Mouse (Mus musculus) adrenal gland, adult (tissue): ENCODE measurements around the gene Fam53a.

Source experiments
- DNase-seq, 2 experiments: peaks; one replicate each; pipeline ENCODE4 v3.0.0; 2022 to 2023; ENCODE audit warnings: low spot score in 1 of 2; ENCODE audit not compliant: inconsistent age in 2 of 2

Fam53a gene

DNA sequence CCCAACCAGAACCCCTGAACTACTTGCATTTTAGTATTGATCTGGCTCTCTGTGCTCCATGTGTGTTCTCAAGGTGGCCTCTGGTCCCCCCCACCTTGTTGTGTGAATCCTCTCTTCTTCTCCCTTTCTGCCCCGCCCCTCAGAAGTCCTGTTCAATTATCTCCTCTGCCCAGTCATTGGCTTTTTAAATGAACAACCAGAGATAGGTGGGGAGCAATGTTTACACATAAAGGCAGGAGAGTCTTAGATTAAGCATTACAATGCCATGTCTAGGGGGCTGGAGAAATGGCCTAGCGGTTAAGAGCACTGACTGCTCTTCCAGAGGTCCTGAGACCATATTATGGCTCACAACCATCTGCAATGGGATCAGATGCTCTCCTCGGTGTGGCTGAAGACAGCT is 5.9 kb upstream of the Fam53a start:
- DNase-seq, result peak in 1 of 2 experiments; percentile 14

GRCm38 (mm10) chr5:33632526-33632925 is 3.1 kb upstream of the Fam53a start:
- peak in 1 of 2 experiments; percentile 16 for DNase-seq

DNA sequence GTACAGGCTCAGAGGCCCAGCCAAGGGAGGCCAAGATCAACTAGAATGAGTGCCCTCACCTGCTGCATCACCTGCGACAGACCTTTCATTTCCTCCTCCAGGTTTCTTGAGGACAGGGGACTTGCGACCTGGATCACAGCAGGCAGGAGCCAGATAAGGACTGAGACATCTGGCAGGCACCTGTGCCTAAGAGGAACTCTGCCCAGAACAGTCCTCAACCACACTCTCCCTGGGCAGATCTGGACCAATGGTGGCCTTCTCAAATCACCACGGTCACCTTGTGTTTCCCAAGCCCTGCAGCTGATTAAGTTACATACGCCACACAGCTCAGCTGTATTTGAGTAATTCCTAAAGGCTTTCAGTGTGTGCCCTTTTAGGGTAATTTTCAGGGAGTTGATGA is 1.2 kb upstream of the Fam53a start:
- no peak for DNase-seq

GRCm38 (mm10) chr5:33630061-33630460 is 626 bp upstream of the Fam53a start:
- peak in 1 of 2 experiments; percentile 54 for DNase-seq

DNA sequence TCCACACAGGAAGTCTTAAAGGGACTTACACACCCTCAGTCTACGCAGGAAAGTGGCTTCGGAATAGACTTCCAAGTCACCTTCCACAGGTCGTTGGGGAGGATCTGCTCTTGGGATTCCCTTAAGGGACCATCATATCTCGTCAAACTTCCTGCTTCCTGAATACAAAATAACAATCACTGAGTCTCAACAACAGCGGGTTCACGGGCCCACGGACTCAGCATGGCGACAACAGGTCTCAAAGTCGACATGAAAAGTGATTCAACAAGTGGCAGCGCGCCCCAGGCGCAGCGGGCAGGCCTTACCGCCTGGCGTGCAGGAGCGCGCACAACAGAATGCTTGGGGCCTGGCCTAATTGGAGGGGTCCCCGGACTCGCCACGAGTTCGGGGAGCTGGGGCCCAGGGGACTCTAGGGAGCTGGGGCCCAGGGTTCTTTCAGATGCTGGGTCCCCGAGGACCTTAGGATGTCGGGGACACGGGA is 575 bp downstream of the Fam53a start:
- peak; percentile 77 to 93 for DNase-seq

DNA sequence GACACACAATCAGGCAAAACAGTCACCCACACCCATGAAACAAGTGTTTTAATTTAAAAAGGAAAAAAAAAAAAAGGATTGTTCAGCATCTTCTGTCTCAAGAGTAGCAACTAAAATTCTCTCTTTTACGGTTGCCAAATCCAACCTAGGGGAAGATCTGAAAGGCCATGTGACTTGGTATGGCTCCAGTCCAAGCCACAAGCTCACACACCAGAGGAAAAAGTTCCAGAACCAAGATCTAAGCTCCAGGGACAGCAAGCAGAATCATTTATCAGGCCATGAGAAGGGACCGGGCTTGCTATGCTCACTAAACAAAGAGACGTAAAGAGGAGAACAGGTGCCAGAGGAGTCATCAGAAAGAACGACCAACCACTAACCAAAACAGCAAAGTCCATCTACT is 1.5 kb downstream of the Fam53a start:
- DNase-seq, result peak; percentile 67 to 79

GRCm38 (mm10) chr5:33623766-33624165 is 5.7 kb downstream of the Fam53a start:
- DNase-seq, result no peak

DNA sequence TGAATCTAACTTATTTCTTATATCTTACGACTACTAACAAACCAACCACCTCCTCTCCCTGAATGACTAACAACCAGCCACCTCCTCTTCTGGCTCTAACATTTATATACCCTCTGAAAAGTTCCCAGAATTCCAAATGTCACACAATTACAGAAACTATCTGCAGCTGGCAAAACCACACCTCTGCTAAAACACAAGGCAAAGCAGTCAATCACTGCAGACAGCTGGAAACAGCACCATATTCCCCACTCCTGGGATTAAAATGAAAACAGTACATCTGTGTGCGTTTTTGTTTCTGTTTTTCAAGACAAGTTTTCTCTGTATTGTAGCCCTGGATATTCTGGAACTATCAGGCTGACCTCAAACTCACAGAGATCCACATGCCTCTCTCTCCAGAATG is 6.8 kb downstream of the Fam53a start:
- no peak for DNase-seq

- peak; percentile 70 to 83 for DNase-seq
Measured at GRCm38 (mm10) chr5:33614391-33614790, 15.0 kb downstream of the Fam53a start.

DNA sequence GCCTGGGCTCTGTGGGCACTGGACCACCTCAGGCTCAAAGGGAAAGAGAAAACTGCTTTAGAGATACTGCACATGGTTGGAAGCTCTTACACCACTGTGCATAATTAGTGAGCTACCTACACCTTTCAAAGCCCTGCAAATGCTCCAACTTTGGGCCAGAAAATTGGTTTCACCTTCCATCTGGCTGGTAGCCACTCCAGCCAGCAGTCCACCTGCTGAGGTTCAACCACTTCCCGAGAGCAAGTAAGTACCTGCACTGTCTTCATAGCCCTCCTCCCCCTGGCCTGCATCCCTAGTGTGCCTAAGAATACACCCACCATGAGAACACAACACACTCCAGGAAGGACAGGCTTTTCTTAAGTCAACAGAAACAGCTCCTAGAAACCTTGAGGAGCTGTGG is 17.6 kb downstream of the Fam53a start:
- no peak for DNase-seq

DNA sequence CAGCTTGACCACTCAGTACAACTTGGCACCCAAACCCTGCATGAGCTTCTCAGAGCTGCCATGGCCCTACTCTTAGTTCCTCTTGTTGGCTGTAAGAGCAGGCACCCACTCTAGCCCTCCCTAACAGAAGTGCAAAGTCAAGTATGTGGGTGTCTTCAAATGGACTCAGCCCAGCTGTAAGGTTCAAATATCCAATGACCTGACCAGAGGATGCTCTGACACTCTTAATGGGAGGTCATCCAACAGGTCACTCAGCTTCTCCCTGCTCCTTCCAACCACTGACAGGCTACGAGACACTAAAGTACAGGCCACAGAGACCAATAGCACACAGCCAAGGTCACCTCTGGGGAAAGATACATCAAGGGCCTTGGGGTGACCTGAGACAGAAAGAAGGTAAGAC is 20.2 kb downstream of the Fam53a start:
- no peak for DNase-seq

DNA sequence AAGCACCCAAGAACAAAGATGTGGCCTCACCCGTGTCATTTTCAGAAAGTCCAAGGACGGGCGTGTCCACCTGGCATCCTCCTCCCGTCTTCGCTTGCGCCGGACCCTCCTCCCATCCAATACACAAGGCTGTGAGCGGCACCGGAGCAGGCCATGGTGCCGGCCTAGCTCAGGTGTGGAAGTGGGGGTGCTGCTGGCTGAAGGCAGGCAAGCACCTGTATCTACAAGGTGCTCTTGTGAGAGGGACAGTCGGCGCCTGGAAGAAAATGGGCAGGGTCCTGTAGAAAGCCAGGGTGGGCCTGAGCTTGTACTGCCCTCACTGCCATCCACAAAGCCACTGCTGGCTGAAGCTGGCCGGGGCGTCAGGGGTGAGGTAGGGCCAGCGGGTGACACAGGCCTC is 22.0 kb downstream of the Fam53a start:
- DNase-seq, result no peak

DNA sequence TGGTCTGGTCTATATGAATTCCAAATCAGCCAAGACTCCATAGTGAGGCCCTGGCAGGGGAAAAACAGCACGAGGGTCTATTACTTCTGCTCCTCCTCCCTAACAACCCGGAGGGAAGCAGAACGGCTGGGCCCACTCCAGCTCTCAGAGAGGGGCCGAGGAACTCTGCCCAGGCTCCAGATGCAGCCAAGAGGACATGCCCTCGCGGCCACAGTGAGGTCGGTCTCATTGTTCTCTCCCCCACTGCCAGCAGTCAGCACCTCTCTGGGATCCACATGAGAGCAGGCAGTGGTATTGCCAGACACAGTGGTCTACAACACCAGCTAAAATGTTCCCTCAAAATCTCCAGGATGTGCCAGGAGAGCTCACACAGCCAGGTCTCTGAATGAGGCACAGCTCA is 22.8 kb downstream of the Fam53a start:
- DNase-seq, result no peak

- no peak for DNase-seq
Measured at GRCm38 (mm10) chr5:33605314-33605713, 24.1 kb downstream of the Fam53a start.

GRCm38 (mm10) chr5:33593620-33594019 is 35.8 kb downstream of the Fam53a start:
- DNase-seq, result no peak

DNA sequence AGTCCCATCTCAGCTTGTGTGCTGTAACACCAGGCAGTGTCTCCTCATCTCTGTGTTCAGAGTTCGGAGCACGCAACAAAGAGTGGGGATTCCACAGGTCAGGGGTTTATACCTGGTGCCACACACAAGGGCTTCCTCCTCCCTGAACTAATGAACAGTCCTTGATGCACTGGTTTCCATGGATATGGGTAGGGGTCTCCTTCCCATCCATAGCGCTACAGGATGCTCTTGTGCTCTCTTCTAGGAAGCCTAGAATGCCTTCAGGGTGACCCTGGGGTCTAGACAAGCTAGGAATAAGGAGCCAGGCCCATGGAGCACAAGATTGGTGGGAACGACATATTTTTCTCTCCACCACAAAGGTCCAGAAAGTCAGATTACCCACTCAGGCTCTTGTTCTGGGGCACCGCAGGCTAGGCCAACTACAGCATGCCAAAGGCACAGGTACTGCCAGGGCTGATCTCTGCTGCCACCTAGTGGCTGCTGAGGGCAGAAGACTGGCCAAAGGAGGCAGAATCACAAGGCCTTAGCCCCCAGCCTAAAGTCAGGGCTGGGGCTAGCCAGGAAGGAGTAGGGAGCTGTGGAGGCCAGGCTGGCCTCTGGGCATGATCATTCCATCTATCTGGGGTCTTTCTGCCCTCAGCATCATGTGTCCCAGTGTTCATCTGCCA is 40.1 kb downstream of the Fam53a start:
- DNase-seq, result peak; percentile 62 to 87

DNA sequence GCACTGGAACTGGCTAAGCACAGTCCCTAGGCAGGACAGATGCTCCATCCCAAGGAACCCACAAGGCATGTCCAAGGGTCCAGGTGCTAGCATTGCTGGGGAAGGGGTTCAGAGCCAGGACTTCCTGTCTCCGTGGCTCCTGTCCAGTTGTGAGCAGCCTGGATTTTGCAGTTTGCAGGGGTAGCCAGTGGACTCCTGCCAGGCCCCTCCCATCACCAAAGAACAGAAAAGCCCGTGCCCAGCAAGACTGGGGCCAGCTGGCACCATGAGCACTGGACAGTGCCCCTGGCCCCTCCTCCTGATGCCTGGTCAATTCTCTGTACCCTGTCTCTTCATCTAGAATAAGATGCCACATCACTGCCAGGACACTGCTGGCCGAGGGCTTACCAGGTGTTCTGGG is 41.4 kb downstream of the Fam53a start:
- DNase-seq, result no peak

DNA sequence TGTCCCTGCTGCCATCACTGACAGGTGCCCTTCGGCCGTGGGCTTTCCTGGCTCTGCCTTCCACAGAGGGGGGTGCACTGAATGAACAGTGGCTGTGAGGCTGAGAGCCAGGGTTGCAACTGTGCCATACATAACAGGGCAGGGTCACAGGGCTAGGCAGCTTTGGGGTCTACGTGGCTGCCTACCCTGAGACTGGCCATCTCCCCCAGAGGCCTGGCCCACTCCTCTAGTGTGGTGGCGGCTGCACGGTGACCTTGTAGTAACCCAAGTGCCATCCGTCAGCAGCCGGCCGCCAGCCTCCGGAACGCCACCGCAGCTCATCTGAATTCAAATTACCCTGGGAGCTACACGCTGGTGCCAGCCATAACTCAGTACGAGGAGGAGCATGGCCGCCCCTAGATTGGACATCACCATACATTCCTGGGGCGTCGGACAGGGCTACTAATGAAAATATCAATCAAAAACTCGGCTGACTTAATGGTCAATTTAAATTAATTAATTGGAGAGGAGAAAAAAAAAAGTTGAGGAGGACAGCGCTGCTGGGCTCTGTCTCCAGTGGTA is 41.9 kb downstream of the Fam53a start:
- no peak for DNase-seq

- no peak for DNase-seq
Measured at GRCm38 (mm10) chr5:33580336-33580735, 49.1 kb downstream of the Fam53a start.

DNA sequence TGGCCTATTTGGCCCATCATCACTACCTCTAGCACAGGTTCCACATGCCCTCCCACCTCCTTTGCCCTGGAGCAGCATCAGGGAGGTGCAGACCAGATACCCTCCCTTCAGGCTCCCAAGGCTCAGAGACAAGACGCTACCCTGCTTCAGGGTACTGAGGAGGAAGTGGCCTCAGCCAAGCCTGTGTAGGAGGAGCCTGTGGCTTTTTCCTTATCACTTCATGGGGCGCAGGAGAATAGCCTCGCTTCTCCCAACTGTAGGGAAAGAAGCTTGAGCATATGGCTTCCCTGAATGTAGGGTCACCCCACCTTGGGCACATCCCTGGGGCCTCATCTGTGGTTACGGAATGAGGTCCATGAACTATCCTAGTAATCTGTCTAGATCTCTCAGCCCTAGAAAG is 55.2 kb downstream of the Fam53a start:
- no peak for DNase-seq

GRCm38 (mm10) chr5:33565886-33566285 is 63.5 kb downstream of the Fam53a start:
- no peak for DNase-seq

DNA sequence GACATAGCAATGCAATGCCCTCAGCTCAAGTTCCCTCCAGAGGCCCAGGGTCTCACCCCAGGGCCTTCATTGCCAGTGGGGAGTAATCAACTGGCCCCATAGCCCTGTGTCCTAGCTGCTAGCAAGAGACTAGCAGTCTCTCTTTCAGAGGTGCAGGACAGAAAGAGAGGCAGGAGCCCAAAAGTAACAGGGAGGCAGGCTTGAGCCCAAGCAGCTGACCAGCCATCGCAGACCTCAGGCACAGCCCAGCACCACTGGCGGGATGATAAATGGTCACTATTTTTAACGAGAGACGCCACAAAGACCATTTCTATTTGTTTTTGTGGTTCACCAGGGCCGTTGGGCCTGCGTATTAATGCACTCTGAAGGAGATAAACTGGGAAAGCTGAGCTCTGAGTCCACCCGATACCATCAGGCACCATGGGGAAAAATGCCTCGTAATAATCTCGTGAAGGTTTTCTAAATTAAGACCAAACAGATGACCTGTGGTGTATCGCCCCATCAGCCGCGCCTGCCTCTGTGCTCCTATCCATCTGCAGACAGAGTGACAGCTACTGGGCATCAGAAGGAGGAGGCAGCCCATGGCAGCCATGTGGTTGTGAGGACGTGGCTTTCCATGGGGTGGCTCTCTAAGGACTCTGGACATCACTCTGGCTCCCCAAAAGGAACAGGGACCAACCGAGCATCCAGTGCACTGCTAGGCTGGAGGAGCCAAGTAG is 73.0 kb downstream of the Fam53a start:
- no peak for DNase-seq
